In genomic region chr9:107667219-107667618, GRCm38 (mm10) we compare ENCODE assay signal across 8 mouse cellular contexts. TPM values are rescaled to one million over a fixed set of nuclear protein-coding genes. Genes with fewer than 3 reads are reported as not detected.
DNase-seq lines count a peak whose midpoint lies in the region; ATAC-seq and TF ChIP-seq lines count a peak whose summit lies in the region.

No protein-coding gene starts in this region.

- no peaks in the 10 kb centered on the region for H3K79me2 ChIP-seq in myocyte (ENCODE audit: control insufficient read depth, insufficient read depth)

- peaks cover 10% of the 10 kb centered on the region for H3K4me1 ChIP-seq in thymus, adult 2 months (replicated peaks; ENCODE audit: control insufficient read depth, insufficient read depth, low read length)
- peaks cover 22% of the 10 kb centered on the region for H3K4me1 ChIP-seq in hindbrain, embryonic 11.5 days (replicated peaks; ENCODE audit: control insufficient read depth, insufficient read depth, low read length)
- H3K4me1 ChIP-seq in limb, embryonic 14.5 days (ENCODE audit: control insufficient read depth, insufficient read depth, low read length): peaks cover 8% of the 10 kb centered on the region

- peak; percentile 87 for ATAC-seq in hindbrain, embryonic 11.5 days (ENCODE audit: low FRiP score)
- ATAC-seq in limb, embryonic 14.5 days (ENCODE audit: low FRiP score, low read depth): peak; percentile 87
- no peak for ATAC-seq in erythroid progenitor cell, adult 5-6 weeks (replicated peaks; ENCODE audit: low FRiP score, poor library complexity, severe bottlenecking)

- H3K9me3 ChIP-seq in hindbrain, embryonic 11.5 days (ENCODE audit: control insufficient read depth, low read length): no peaks in the 10 kb centered on the region
- H3K9me3 ChIP-seq in limb, embryonic 14.5 days (ENCODE audit: control insufficient read depth, low read length): no peaks in the 10 kb centered on the region

- H3K27me3 ChIP-seq in thymus, adult 2 months (ENCODE audit: control insufficient read depth, insufficient read depth, low read length): peaks cover 13% of the 10 kb centered on the region
- H3K27me3 ChIP-seq in hindbrain, embryonic 11.5 days (ENCODE audit: control insufficient read depth, insufficient read depth, low read length): peaks cover 17% of the 10 kb centered on the region
- H3K27me3 ChIP-seq in limb, embryonic 14.5 days (ENCODE audit: control insufficient read depth, insufficient read depth, low read length): peaks cover 4% of the 10 kb centered on the region; the same call in 1 of the 2 replicates
- peaks cover 80% of the 10 kb centered on the region for H3K27me3 ChIP-seq in myocyte (ENCODE audit: control insufficient read depth, insufficient read depth, insufficient read length)

- no peak for TF ChIP-seq CTCF in thymus, adult 2 months (IDR thresholded peaks at IDR 0.05; ENCODE audit: borderline replicate concordance, control insufficient read depth, extremely low read depth, insufficient read depth, low read length, poor library complexity)

- peak overlapping the region; percentile 88 for H3K4me2 ChIP-seq in hindbrain, embryonic 11.5 days (replicated peaks; ENCODE audit: low read depth, low read length)
- peak overlapping the region; percentile 97 for H3K4me2 ChIP-seq in limb, embryonic 14.5 days (replicated peaks; ENCODE audit: low read depth, low read length, severe bottlenecking)
- H3K4me2 ChIP-seq in myocyte (ENCODE audit: low read depth): peak overlapping the region; percentile 34

- no peak overlapping the region for H3ac ChIP-seq in myocyte (ENCODE audit: control insufficient read depth, insufficient read length)

- 1% methylated on average over 24 of the region's 24 CpGs for WGBS in thymus, adult 2 months
- WGBS in hindbrain, embryonic 11.5 days: under 1% methylated on average over 24 of the region's 24 CpGs
- 2% methylated on average over 21 of the region's 24 CpGs for WGBS in limb, embryonic 14.5 days

- no peak overlapping the region for H3K27ac ChIP-seq in thymus, adult 2 months (ENCODE audit: control insufficient read depth, insufficient read depth, low read length)
- H3K27ac ChIP-seq in hindbrain, embryonic 11.5 days (ENCODE audit: low read depth, low read length): no peak overlapping the region
- H3K27ac ChIP-seq in limb, embryonic 14.5 days (replicated peaks; ENCODE audit: low read depth, low read length): no peak overlapping the region

- TF ChIP-seq POLR2A in thymus, adult 2 months (IDR thresholded peaks at IDR 0.05; ENCODE audit: control insufficient read depth, extremely low read depth, insufficient read depth, low read length, poor library complexity): no peak
- TF ChIP-seq POLR2A in limb, embryonic 14.5 days (IDR thresholded peaks at IDR 0.05; ENCODE audit: borderline replicate concordance, extremely low read depth, insufficient read depth, insufficient read length): peak; percentile 70; the same call in 1 of the 2 replicates
- no peak for TF ChIP-seq POLR2A in myocyte (IDR thresholded peaks at IDR 0.05; ENCODE audit: insufficient read length, low read depth)

- no peak overlapping the region for H3K4me3 ChIP-seq in thymus, adult 2 months (ENCODE audit: control insufficient read depth, insufficient read depth, low read length)
- H3K4me3 ChIP-seq in hindbrain, embryonic 11.5 days (ENCODE audit: low read depth, low read length): peak overlapping the region; percentile 37
- peak overlapping the region; percentile 41 for H3K4me3 ChIP-seq in limb, embryonic 14.5 days (replicated peaks; ENCODE audit: low read length)
- H3K4me3 ChIP-seq in myocyte: no peak overlapping the region

- DNase-seq in thymus, adult 2 months: peak; percentile 35
- no peak for DNase-seq in thymus, postnatal 10 days (ENCODE audit: low spot score in 2 of 2)
- DNase-seq in forelimb bud, embryonic 11.5 days (ENCODE audit: low read depth, low spot score): peak; percentile 61
- DNase-seq in hindbrain, embryonic 11.5 days (ENCODE audit: low spot score): peak; percentile 80
- peak; percentile 57 for DNase-seq in limb, embryonic 14.5 days (ENCODE audit: low spot score)
- DNase-seq in left cerebral cortex, adult 8-10 months (ENCODE audit: low spot score in 2 of 2): no peak

- H3K9ac ChIP-seq in hindbrain, embryonic 11.5 days (ENCODE audit: low read depth, low read length): peak overlapping the region; percentile 53
- H3K9ac ChIP-seq in limb, embryonic 14.5 days (ENCODE audit: low read depth, low read length, severe bottlenecking): peak overlapping the region; percentile 54

- H3K36me3 ChIP-seq in thymus, adult 2 months (ENCODE audit: control insufficient read depth, insufficient read depth, low read length): no peaks in the 10 kb centered on the region
- no peaks in the 10 kb centered on the region for H3K36me3 ChIP-seq in hindbrain, embryonic 11.5 days (ENCODE audit: control insufficient read depth, insufficient read depth, low read length)
- H3K36me3 ChIP-seq in limb, embryonic 14.5 days (ENCODE audit: control insufficient read depth, insufficient read depth, low read length): no peaks in the 10 kb centered on the region
- H3K36me3 ChIP-seq in myocyte (ENCODE audit: control insufficient read depth, insufficient read depth): no peaks in the 10 kb centered on the region

TF ChIP-seq in myocyte, 11 proteins besides CTCF, POLR2A, EP300 and RAD21:
- TF ChIP-seq MYOG (IDR thresholded peaks at IDR 0.05; ENCODE audit: control insufficient read depth in 1 of 3, insufficient read depth in 1 of 3, insufficient read length in 2 of 3, low read depth in 2 of 3): no peak
- TF ChIP-seq MAX (IDR thresholded peaks at IDR 0.05; ENCODE audit: low read depth): no peak
- no peak for TF ChIP-seq USF1 (IDR thresholded peaks at IDR 0.05; ENCODE audit: low read depth)
- no peak for TF ChIP-seq TCF3 (IDR thresholded peaks at IDR 0.05; ENCODE audit: insufficient read length, low read depth)
- no peak for TF ChIP-seq MYOD1 (IDR thresholded peaks at IDR 0.05; ENCODE audit: control insufficient read depth in 1 of 3, insufficient read length in 2 of 3, low read depth in 2 of 3)
- no peak for TF ChIP-seq TCF12 (IDR thresholded peaks at IDR 0.05; ENCODE audit: insufficient read depth, poor library complexity, severe bottlenecking)
- TF ChIP-seq REST (IDR thresholded peaks at IDR 0.05; ENCODE audit: insufficient read depth, insufficient read length): no peak
- TF ChIP-seq POLR2AphosphoS2 (IDR thresholded peaks at IDR 0.05; ENCODE audit: insufficient read length, low read depth): no peak

RNA-seq across cellular contexts. Expression of gene Slc38a3, which starts 2.1 kb away (rescaled TPM):
- 9.1 and 11.2 TPM in 2 replicates for polyA plus RNA-seq in thymus, adult 2 months (2012; rRNA removed)
- 8.0 and 9.8 TPM in 2 replicates for polyA plus RNA-seq in hindbrain, embryonic 11.5 days (2014; fragmentation: Nextera tagmentation; extraction: Ambion mirVana)
- polyA plus RNA-seq in limb, embryonic 14.5 days (2012; rRNA removed): 22.4 and 31.8 TPM in 2 replicates
- polyA plus RNA-seq in limb, embryonic 14.5 days (2014; fragmentation: Nextera tagmentation; extraction: Ambion mirVana): 3.7 and 6.0 TPM in 2 replicates
- 0.06 TPM for polyA plus RNA-seq in myocyte (2012; fragmentation: generic; extraction: Trizol)
- total RNA-seq in erythroid progenitor cell, adult 5-6 weeks (2015; ENCODE audit: low replicate concordance): not detected in 2 replicates
- not detected in 2 replicates for total RNA-seq in erythroid progenitor cell, adult 5-6 weeks (2017; ENCODE audit: low replicate concordance)
- 10 to 100 TPM; 82.5 to 94.5 (median 86.9) TPM for total RNA-seq in left cerebral cortex, adult 8-10 months (2022)

RNA-seq across cellular contexts. Expression of gene Gnat1, which starts 12.3 kb away (rescaled TPM):
- 0.13 and 0.34 TPM in 2 replicates for polyA plus RNA-seq in thymus, adult 2 months (2012; rRNA removed)
- polyA plus RNA-seq in hindbrain, embryonic 11.5 days (2014; fragmentation: Nextera tagmentation; extraction: Ambion mirVana): 0.84 and 1.2 TPM in 2 replicates
- 0.28 and 0.44 TPM in 2 replicates for polyA plus RNA-seq in limb, embryonic 14.5 days (2012; rRNA removed)
- polyA plus RNA-seq in limb, embryonic 14.5 days (2014; fragmentation: Nextera tagmentation; extraction: Ambion mirVana): 0.55 and 0.57 TPM in 2 replicates
- polyA plus RNA-seq in myocyte (2012; fragmentation: generic; extraction: Trizol): not detected
- total RNA-seq in erythroid progenitor cell, adult 5-6 weeks (2015; ENCODE audit: low replicate concordance): not detected in 2 replicates
- 1.9 TPM in 1 of 2 replicates, not detected in the other for total RNA-seq in erythroid progenitor cell, adult 5-6 weeks (2017; ENCODE audit: low replicate concordance)
- 1 to 10 TPM in 1 of 4 experiments, under 1 TPM in 3; 0.32 to 1.0 (median 0.62) TPM for total RNA-seq in left cerebral cortex, adult 8-10 months (2022)

RNA-seq across cellular contexts. Expression of gene Gnai2, which starts 32.1 kb away (rescaled TPM):
- polyA plus RNA-seq in thymus, adult 2 months (2012; rRNA removed): 1,154 and 1,267 TPM in 2 replicates
- 529 and 534 TPM in 2 replicates for polyA plus RNA-seq in hindbrain, embryonic 11.5 days (2014; fragmentation: Nextera tagmentation; extraction: Ambion mirVana)
- 496 and 627 TPM in 2 replicates for polyA plus RNA-seq in limb, embryonic 14.5 days (2012; rRNA removed)
- polyA plus RNA-seq in limb, embryonic 14.5 days (2014; fragmentation: Nextera tagmentation; extraction: Ambion mirVana): 392 and 411 TPM in 2 replicates
- 499 TPM for polyA plus RNA-seq in myocyte (2012; fragmentation: generic; extraction: Trizol)
- total RNA-seq in erythroid progenitor cell, adult 5-6 weeks (2015; ENCODE audit: low replicate concordance): 382 and 420 TPM in 2 replicates
- 334 and 357 TPM in 2 replicates for total RNA-seq in erythroid progenitor cell, adult 5-6 weeks (2017; ENCODE audit: low replicate concordance)
- 100 to 1,000 TPM; 239 to 252 (median 247) TPM for total RNA-seq in left cerebral cortex, adult 8-10 months (2022)

RNA-seq across cellular contexts. Expression of gene Sema3f, which starts 43.1 kb away (rescaled TPM):
- polyA plus RNA-seq in thymus, adult 2 months (2012; rRNA removed): 35.5 and 41.3 TPM in 2 replicates
- 10.7 and 12.0 TPM in 2 replicates for polyA plus RNA-seq in hindbrain, embryonic 11.5 days (2014; fragmentation: Nextera tagmentation; extraction: Ambion mirVana)
- polyA plus RNA-seq in limb, embryonic 14.5 days (2012; rRNA removed): 228 and 332 TPM in 2 replicates
- polyA plus RNA-seq in limb, embryonic 14.5 days (2014; fragmentation: Nextera tagmentation; extraction: Ambion mirVana): 48.8 and 55.6 TPM in 2 replicates
- 1.4 TPM for polyA plus RNA-seq in myocyte (2012; fragmentation: generic; extraction: Trizol)
- total RNA-seq in erythroid progenitor cell, adult 5-6 weeks (2015; ENCODE audit: low replicate concordance): not detected in 2 replicates
- not detected in 2 replicates for total RNA-seq in erythroid progenitor cell, adult 5-6 weeks (2017; ENCODE audit: low replicate concordance)
- total RNA-seq in left cerebral cortex, adult 8-10 months (2022): 10 to 100 TPM; 14.5 to 17.6 (median 16.0) TPM

RNA-seq across cellular contexts. Expression of gene Sema3b, which starts 58.2 kb away (rescaled TPM):
- polyA plus RNA-seq in thymus, adult 2 months (2012; rRNA removed): 4.3 and 4.9 TPM in 2 replicates
- 1.4 and 1.6 TPM in 2 replicates for polyA plus RNA-seq in hindbrain, embryonic 11.5 days (2014; fragmentation: Nextera tagmentation; extraction: Ambion mirVana)
- polyA plus RNA-seq in limb, embryonic 14.5 days (2012; rRNA removed): 23.2 and 23.7 TPM in 2 replicates
- 7.7 and 11.2 TPM in 2 replicates for polyA plus RNA-seq in limb, embryonic 14.5 days (2014; fragmentation: Nextera tagmentation; extraction: Ambion mirVana)
- 59.9 TPM for polyA plus RNA-seq in myocyte (2012; fragmentation: generic; extraction: Trizol)
- total RNA-seq in erythroid progenitor cell, adult 5-6 weeks (2015; ENCODE audit: low replicate concordance): not detected in 2 replicates
- not detected in 2 replicates for total RNA-seq in erythroid progenitor cell, adult 5-6 weeks (2017; ENCODE audit: low replicate concordance)
- total RNA-seq in left cerebral cortex, adult 8-10 months (2022): 1 to 10 TPM; 5.1 to 5.9 (median 5.3) TPM

Comparison
In these comparisons a context has a peak if more than half of its experiments do, and no peak if none do; other contexts are left out.
1. DNase-seq: peak in thymus, adult 2 months (single experiment), forelimb bud, embryonic 11.5 days (single experiment), hindbrain, embryonic 11.5 days (single experiment) and limb, embryonic 14.5 days (single experiment); none in thymus, postnatal 10 days (0 of 2) and left cerebral cortex, adult 8-10 months (0 of 2).
2. H3K4me3 ChIP-seq: peak in hindbrain, embryonic 11.5 days (single experiment) and limb, embryonic 14.5 days (single experiment); none in thymus, adult 2 months (single experiment) and myocyte (single experiment).
3. H3K4me2 ChIP-seq: peak in every context shown above with its lines; median percentile 97 in limb, embryonic 14.5 days; 88 in hindbrain, embryonic 11.5 days; 34 in myocyte.